Mouse (Mus musculus) right cerebral cortex, adult 18-20 months (tissue): Measurements from ENCODE around the gene Sectm1b.
"Not testable (repeated sequence)": the region's sequence is repeated elsewhere in the genome, so short reads cannot be mapped to it uniquely, and the experiment has no call there.

Source experiments
- DNase-seq: peaks from one replicate; pipeline ENCODE4 v3.0.0; 2022; ENCODE audit warnings: mixed read lengths

Sectm1b gene

DNA sequence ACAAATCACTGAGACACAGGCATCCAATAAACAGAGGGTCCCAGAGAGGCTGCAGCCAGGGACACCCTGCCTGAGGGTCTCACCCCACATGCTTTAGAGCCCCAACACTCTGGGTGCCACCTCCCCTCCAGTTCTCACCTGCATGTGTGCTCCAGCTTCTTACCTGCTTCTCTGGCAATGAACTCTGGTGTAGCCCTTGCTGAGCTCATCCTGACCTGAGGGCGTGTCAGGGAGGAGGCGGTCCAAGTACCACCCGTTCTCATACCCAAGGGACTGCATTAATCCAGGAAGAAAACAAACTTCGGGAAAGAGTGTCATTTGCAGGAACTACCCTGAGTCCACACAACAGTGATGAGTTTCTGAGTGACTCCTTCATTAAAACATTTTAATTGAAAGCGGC lies at the start of gene Sectm1b:
Sectm1b (minus strand) TSS at position 191 of the 400 bp plus-strand sequence.
- DNase-seq = no peak

- DNase-seq = no peak
Measured at GRCm38 (mm10) chr11:121112091-121112775, 48.9 kb upstream of the Sectm1b start.

DNA sequence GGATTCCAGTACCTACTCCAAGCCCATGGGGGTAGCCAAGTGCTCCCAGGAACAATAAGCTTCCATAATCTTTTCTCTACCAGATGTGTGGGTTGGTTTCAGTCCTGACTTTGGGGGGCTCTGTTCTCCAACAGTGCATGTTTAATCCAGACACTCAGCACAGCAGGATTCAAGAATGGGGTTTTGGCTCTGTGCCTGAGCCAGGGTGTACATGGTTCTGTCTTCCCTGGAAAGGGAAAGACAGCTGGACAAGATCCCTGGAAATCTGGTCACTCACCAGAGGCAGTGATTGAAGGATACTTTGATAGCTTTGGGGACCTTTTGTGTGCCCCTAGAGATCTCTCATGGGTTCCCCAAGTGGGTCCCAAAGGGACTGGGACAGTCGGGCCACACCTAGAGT lies 48.2 kb upstream of the Sectm1b start:
- DNase-seq = no peak

DNA sequence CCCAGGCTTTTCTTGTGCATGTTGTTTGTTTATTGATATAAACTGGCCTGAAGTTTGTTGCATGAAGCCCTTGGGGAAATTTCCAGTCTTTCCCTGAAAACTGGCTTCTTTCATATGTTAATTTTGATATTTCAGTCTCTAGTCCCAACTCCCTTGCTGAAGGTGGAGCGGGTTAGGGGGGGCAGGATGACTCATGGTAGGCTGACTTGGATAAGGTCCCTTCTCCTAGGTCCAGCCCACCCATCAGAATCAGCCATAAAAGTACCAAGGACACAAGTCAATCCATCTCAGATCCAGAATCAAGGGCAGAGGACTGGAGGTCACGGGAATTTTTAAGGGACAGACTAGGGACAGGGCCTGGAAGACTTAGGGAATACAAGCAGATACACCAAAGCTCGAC lies 47.7 kb upstream of the Sectm1b start:
- DNase-seq = no peak

DNA sequence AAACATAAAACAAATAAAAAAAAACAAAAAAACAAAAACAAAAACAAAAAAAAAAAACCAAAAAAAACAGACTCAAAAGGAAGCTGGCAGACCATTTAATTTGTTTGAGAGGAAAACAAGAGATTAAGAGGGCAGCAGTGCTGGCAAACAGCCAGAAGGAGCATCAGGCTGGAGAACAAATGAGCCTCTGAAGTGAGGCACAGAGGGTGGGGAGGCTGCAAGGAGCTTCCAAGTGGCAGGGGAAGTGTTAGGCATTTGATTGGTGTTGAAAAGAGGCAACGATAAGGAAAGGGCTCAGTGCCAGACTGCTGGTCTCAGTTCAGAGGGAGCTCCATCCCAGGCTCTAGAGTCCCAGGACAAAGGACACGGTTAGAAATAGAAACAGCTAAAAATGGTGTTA lies 46.6 kb upstream of the Sectm1b start:
- no peak for DNase-seq

GRCm38 (mm10) chr11:121108061-121108460 lies 44.7 kb upstream of the Sectm1b start:
- DNase-seq = no peak

DNA sequence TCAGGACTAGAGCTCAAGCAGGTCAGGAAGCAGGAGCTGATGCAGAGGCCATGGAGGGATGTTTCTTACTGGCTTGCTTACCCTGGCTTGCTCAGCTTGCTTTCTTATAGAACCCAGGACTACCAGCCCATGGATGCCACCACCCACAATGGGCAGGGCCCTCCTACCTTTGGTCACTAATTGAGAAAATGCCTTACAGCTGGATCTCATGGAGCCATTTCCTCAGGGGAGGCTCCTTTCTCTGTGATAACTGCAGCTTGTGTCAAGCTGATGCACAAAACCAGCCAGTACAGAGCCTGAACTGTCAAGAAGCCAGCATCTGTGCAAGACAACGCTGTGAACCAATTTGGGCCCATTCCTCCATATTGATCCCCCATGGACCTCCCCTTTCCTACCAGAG lies 43.9 kb upstream of the Sectm1b start:
- not testable (repeated sequence) for DNase-seq

DNA sequence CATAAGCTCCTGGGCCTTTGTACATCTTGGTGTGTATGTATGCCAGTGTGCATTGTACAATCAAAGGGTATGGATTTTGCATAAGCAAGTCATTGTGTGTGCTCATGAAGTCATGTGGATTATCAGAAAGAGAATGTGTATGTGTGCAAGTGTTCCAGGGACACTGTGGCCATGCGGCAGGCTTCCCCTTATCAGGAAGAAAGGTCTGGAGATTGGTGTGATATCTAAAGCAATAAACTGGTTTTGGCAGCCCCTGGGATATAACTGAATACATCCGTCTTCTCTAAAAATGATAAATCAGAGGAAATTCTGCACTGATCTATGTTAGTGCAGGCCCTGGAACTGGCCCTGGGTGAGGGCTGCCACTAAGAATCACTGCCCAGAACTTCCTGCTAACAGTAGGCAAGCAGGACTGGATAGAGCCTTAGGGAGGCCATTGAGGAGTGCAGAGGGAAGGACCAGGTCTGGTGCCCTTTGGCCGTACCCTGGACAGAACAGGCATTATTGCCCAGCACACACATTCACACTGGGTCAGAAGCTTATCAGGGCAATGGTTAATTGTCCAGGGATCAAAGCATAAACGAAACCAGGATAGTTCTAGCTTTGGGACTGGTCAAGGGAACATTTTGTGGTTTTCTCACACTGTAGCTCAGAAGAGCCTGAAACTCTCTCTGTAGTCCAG lies 37.9 kb upstream of the Sectm1b start:
- no peak for DNase-seq

- no peak for DNase-seq
Measured at GRCm38 (mm10) chr11:121100692-121101091, 37.3 kb upstream of the Sectm1b start.

DNA sequence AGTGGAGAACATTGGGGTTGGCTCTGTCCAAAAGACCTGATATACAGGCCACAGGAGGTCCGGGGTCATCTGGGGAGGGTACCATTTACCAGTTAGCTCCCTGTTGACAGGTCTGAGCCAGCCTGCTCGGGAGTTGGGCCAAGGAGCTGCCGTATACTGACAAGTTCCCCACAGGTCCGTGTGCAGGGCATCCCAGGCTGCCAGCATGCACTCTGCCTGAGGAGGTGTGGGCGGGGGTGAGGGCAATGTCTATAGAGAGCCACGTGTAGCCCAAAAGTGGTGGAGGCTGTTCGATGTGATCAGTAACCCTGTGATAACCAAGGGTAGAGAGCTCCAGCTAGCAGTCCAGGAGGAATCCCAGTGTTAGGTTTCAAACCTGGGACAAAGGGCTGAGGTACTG lies 36.4 kb upstream of the Sectm1b start:
- no peak for DNase-seq

- no peak for DNase-seq
Measured at GRCm38 (mm10) chr11:121092606-121093585, 29.5 kb upstream of the Sectm1b start.

GRCm38 (mm10) chr11:121090943-121091342 lies 27.6 kb upstream of the Sectm1b start:
- no peak for DNase-seq

DNA sequence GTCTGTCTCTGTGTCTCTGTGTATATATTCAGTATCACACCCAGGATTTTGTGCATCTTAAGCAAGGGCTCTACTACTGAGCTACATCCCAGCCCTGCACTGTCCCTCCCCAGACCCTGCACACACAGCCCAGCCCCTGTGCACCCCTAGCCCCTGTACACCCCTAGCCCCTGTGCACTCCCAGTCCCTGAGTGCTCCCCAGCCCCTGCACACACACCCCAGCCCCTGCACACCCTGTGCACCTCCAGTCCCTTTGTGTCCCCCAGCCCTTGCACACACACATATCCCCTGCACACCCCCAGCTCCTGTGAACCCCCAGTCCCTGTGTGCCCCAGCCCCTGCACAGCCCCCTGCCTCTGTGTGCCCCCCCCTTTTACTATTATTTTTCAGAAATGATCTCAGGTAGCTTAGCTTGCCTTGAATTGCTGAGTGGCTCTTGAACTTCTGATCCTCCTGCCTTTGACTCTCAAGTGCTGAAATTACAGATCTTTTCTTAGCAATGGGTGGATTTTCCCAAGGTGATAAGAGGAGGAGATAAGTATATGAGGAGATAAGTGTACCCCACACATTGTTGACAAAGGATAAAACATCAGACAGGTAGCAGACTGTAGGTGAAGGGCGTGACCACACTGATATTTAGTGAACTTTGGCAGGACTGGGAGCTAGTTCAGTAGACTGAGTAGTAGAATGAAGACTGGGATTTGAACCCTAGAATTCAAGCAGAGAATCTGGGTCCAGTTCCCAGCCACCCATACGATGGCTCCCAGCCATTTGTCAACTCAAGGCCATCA lies 26.6 kb upstream of the Sectm1b start:
- DNase-seq = no peak

- DNase-seq = no peak
Measured at GRCm38 (mm10) chr11:121088997-121089396, 25.6 kb upstream of the Sectm1b start.

GRCm38 (mm10) chr11:121086296-121086695 lies 22.9 kb upstream of the Sectm1b start:
- DNase-seq = no peak

DNA sequence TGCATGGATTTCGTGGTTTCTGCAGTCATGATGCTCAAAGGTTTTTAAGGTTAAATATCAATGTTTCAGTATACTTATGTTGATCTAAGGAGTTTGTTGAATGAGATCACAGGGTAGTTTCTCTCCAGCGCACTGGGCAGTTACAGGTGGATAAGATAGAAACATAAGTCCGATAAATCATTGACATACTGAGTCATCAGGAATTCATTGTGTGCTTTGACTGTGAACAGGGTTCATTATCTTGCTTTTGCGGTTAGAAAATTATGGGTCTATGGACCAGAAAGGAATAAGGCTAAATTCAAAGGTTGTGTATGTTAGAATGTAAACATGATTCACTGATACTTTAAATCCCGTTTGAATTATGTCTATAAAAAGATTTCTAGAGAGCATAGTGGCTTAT lies 21.8 kb upstream of the Sectm1b start:
- no peak for DNase-seq

- DNase-seq = no peak
Measured at GRCm38 (mm10) chr11:121082857-121083500, 19.6 kb upstream of the Sectm1b start.

DNA sequence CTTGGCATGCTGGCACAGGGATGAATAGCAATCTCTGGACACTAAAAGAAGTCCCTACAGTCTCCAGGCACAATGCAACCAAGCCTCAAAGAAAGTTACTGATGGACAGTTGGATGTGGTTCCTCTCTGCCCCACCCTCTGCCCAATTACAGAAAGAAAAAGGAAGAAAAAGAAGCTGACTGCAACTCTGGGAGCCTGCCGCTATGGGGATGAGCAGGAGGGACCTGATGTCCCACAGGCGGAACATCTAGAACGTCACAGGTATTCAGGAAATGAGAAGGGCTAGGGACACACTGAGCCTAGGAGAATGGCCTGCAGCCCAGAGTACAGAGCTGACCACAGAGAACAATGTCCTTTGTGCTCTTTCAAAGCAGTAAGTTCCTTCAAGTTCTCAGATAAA lies 18.9 kb upstream of the Sectm1b start:
- no peak for DNase-seq

DNA sequence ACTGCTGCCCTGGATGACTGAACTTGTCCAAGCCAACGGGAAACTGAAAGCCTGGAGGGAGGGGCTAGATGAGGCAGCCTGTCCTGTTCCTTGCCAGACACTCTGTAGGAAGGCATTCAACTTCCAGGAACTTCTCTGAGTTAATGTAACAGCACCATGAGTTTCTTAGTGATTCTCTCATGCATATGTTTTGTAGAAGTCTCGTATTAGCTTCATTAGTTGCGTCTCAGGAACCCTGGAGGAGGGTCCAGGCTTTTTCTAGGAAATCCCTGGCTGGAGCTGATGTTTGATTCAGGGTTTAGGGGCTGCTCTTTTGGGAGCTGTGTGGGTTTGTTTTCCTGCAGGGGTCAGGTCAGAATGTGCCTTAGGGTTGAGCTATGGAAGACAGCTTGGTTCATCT lies 17.8 kb upstream of the Sectm1b start, which contains the start of gene Sectm1a:
Sectm1a (minus strand) TSS at position 101 of the 400 bp plus-strand sequence.
- no peak for DNase-seq

GRCm38 (mm10) chr11:121080330-121080729 lies 17.0 kb upstream of the Sectm1b start:
- DNase-seq = no peak

DNA sequence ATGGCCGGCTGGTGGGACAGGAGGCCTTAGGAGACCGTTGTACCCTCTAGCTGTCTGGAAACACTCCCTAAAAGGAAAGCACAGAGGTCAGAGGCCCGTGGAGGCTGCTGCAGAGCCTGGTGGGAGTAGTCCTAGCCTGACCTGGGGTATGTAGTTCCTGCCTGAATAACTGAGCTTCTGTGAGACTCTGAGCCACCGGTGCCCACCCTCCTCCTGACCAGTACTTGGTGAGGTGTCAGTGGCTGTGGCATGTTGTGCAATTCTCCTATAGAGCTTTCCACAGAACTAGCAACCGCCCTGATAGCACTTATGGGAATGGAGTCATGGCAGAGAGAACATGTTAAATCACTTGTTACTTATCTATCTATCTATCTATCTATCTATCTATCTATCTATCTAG lies 12.3 kb upstream of the Sectm1b start:
- DNase-seq = no peak

DNA sequence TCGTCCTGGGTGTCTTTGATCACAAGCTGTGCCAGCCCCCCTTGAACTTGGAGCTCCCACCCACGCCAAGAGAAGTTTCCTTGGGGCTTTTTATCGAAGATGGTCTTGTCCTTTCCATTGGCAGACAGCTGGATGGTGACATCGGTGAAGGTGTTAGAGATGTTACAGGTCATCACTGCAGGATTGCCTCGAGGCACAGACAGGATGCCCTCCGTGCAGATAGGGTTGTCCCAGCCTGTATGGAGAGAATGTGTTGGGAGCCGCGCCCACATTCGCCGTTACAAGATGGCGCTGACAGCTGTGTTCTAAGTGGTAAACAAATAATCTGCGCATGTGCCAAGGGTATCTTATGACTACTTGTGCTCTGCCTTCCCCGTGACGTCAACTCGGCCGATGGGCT lies 6.3 kb upstream of the Sectm1b start:
- DNase-seq = not testable (repeated sequence)
